Mouse (Mus musculus) brain, embryonic 14.5 days (tissue): ENCODE data around the gene Fadd.

ENCODE experiments used
- CTCF ChIP-seq: fragments of 200-500 bp; IDR thresholded peaks from 2 replicates; pipeline ENCODE4 v1.5.1; 2012; ENCODE audit warnings: inconsistent platforms, mild to moderate bottlenecking, moderate library complexity, borderline replicate concordance; ENCODE audit not compliant: insufficient read depth, insufficient read length; ENCODE audit errors: extremely low read depth
- POLR2A ChIP-seq: fragments of 200-500 bp; IDR thresholded peaks from 2 replicates; pipeline ENCODE4 v1.6.1; 2012; ENCODE audit warnings: mild to moderate bottlenecking, inconsistent platforms, borderline replicate concordance; ENCODE audit not compliant: poor library complexity, insufficient read depth, insufficient read length, severe bottlenecking; ENCODE audit errors: extremely low read depth

DNA sequence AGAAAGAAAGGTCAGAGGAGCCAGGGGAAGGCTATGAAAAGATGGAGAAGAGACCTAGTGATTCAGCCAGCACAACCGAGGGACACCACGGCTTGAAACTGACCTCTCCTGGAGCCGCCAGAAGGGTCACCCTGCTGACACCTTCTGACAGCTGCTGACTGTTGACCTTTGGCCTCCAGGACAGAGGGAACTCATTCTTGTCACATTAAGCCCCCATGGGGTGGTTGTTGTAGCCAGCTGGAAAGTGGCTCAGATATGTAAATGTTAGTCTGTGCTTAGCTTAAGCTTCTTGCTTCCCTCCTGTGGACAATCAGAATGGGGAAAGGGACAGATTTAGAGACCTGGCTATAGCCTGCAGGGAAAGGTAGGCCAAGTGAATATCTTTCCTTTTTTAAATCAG, 20.2 kb downstream of the Fadd start:
- TF ChIP-seq CTCF (no peak), POLR2A (no peak)
